Mouse (Mus musculus): ENCODE measurements around the gene Cdk5. TPM values are rescaled to one million over a fixed set of nuclear protein-coding genes. Genes with fewer than 3 reads are reported as not detected.

Gene Cdk5
- polyA plus RNA-seq, 1 experiment from 2014 or later: 29.3 TPM

DNA sequence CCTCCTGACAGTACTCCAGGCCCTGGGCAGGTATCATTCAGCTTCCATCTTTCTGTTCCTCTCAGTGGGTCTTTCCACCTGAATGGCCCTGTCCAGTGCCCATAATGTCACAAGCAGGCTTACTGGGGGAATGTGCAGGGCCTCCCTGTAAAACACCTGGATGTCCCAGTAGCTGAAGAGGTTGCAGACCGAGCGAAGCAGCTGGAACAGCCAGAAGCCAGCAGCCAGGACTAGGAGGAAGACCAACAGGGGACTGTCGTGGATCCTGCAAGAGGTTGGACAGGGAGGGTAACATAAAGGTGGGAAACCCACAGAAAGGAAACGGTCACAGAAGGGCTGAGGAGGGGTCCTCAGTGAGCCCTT, 33.7 kb downstream of the Cdk5 start:
- 81% methylated on average over 4 of the region's 4 CpGs for WGBS
- no peak for ATAC-seq (ENCODE audit: low FRiP score, low TSS enrichment)
- Histone ChIP-seq H3K4me2 (replicated peaks; ENCODE audit: low read depth) (no peak overlapping the region), H3K36me3 (ENCODE audit: control insufficient read depth, insufficient read depth, low read length) (no peaks in the 10 kb centered on the region), H3K27me3 (ENCODE audit: control insufficient read depth, insufficient read depth, low read length) (no peaks in the 10 kb centered on the region; the same call in 1 of the 2 replicates), H3K27ac (replicated peaks) (no peak overlapping the region), H3K9me3 (ENCODE audit: control insufficient read depth, low read length) (no peaks in the 10 kb centered on the region), H3K4me3 (ENCODE audit: low read depth, low read length) (no peak overlapping the region), H3K9ac (ENCODE audit: low read length) (no peak overlapping the region), H3K4me1 (replicated peaks; ENCODE audit: control insufficient read depth, insufficient read depth) (0 out of 2 replicates have a peak, but pooled peaks cover 3% of the 10 kb centered on the region)
- TF ChIP-seq CTCF (IDR thresholded peaks at IDR 0.05; ENCODE audit: low read depth) (no peak), EP300 (optimal IDR thresholded peaks at IDR 0.05) (no peak)
- DNase-seq (ENCODE audit: low spot score): no peak

GRCm38 (mm10) chr5:24389011-24389657, 34.2 kb downstream of the Cdk5 start:
- DNase-seq (ENCODE audit: low spot score): no peak
- H3K9me3 ChIP-seq (ENCODE audit: control insufficient read depth, low read length): no peaks in the 10 kb centered on the region
- H3K27ac ChIP-seq (replicated peaks): no peak overlapping the region
- no peaks in the 10 kb centered on the region for H3K36me3 ChIP-seq (ENCODE audit: control insufficient read depth, insufficient read depth, low read length)
- no peaks in the 10 kb centered on the region; the same call in 1 of the 2 replicates for H3K27me3 ChIP-seq (ENCODE audit: control insufficient read depth, insufficient read depth, low read length)
- 0 out of 2 replicates have a peak, but pooled peaks cover 3% of the 10 kb centered on the region for H3K4me1 ChIP-seq (replicated peaks; ENCODE audit: control insufficient read depth, insufficient read depth)
- WGBS: 69% methylated on average over 6 of the region's 7 CpGs
- no peak overlapping the region for H3K4me3 ChIP-seq (ENCODE audit: low read depth, low read length)
- no peak overlapping the region for H3K4me2 ChIP-seq (replicated peaks; ENCODE audit: low read depth)
- no peak for TF ChIP-seq CTCF (IDR thresholded peaks at IDR 0.05; ENCODE audit: low read depth)
- no peak for TF ChIP-seq EP300 (optimal IDR thresholded peaks at IDR 0.05)
- no peak for ATAC-seq (ENCODE audit: low FRiP score, low TSS enrichment)
- no peak overlapping the region for H3K9ac ChIP-seq (ENCODE audit: low read length)

GRCm38 (mm10) chr5:24388246-24388915, 34.9 kb downstream of the Cdk5 start:
- H3K27ac ChIP-seq (replicated peaks): peak overlapping the region; percentile 30; the same call in 1 of the 2 replicates
- no peak for TF ChIP-seq CTCF (IDR thresholded peaks at IDR 0.05; ENCODE audit: low read depth)
- TF ChIP-seq EP300 (optimal IDR thresholded peaks at IDR 0.05): no peak

DNA sequence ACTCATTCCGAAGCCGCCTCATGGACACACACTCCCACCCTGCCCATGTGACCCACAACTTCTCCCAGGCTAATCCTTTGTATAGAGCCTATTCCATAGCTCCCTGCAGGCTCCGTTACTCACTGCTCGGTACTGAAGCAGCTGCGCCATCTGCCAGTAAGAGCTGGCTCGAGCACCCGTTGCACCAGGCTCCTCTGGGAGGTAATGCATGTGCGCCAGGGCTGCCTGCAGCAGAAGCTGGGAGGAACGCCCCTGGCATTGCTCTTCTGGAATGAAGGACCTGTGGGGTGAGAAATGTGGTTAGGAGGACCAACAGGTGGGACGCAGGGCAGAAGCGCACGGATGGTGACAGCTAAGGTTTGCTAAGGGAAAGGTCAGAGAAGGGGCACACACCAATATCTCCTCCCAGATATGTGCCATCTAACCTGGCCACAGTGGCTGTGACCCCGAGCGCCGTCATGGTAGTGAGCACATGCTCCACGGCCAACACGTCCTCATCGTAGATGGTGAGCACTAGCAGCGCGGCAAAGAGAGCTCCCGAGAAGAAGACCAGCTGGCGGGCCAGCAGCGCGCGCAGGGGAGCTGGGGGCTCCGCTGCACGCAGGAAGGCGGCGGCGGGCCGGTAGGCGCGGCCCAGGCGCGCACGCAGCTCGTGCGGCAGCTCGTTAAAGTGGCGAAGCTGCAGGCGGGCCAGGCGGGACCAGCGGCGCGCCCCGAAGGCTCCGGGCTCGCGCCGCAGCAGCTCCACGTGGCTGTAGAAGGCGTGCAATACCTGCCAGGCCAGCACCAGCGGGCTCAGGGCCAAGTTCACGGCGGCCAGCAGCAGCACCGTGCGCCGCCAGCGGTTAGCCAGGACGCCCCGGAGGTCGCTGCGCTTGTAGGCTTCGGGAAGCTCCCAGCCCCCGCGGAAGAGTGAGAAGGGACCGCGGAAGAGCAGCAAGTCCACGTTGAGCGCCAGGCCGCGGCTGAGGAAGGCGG, 35.8 kb downstream of the Cdk5 start:
- TF ChIP-seq CTCF (IDR thresholded peaks at IDR 0.05; ENCODE audit: low read depth): peak; percentile 56
- TF ChIP-seq EP300 (optimal IDR thresholded peaks at IDR 0.05): no peak
- no peaks in the 10 kb centered on the region for H3K36me3 ChIP-seq (ENCODE audit: control insufficient read depth, insufficient read depth, low read length)

More at GRCm38 (mm10) chr5:24388246-24388915, 34.9 kb downstream of the Cdk5 start:
- no peaks in the 10 kb centered on the region for H3K9me3 ChIP-seq (ENCODE audit: control insufficient read depth, low read length)
- no peaks in the 10 kb centered on the region for H3K36me3 ChIP-seq (ENCODE audit: control insufficient read depth, insufficient read depth, low read length)
- H3K4me1 ChIP-seq (replicated peaks; ENCODE audit: control insufficient read depth, insufficient read depth): 0 out of 2 replicates have a peak, but pooled peaks cover 5% of the 10 kb centered on the region
- peak overlapping the region; percentile 57; the same call in 1 of the 2 replicates for H3K9ac ChIP-seq (ENCODE audit: low read length)
- ATAC-seq (ENCODE audit: low FRiP score, low TSS enrichment) (no peak), DNase-seq (ENCODE audit: low spot score) (no peak)
- peak overlapping the region; percentile 91 for H3K4me2 ChIP-seq (replicated peaks; ENCODE audit: low read depth)
- WGBS: 27% methylated on average over 26 of the region's 26 CpGs
- no peaks in the 10 kb centered on the region; the same call in 1 of the 2 replicates for H3K27me3 ChIP-seq (ENCODE audit: control insufficient read depth, insufficient read depth, low read length)
- peak overlapping the region; percentile 42 for H3K4me3 ChIP-seq (ENCODE audit: low read depth, low read length)

DNA sequence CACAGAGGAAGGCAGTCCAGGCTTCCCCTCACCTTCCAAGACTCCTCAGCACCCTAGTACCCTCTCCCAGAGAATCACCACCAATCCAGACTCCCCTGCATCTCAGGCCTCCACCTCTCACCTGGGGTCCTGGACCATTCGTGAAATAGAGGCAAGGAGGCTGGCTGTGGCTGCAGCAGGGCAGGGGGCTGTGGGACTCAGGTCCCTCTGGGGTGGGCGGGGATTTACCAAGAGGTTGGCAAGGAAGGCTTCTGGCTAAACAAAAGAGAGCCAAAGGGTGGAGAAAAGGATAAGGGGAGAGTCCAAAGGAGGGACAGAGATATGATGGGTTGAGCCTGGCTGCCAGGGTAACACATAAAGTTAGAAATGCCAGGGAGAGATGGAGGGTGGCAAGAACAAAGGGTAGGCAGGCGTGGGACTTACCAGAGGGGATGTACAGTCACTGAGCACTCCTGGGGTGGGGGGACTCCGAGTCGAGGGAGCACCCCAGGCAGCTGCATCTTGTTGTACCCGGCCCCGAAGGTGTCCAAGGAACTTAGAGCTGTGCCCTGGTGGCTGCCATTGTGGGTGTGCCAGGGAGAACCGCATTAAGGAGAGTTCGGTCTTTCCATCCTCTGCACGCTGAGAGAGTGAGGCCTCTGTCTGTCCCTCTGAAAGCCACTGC, 37.3 kb downstream of the Cdk5 start:
- TF ChIP-seq EP300 (optimal IDR thresholded peaks at IDR 0.05) (no peak), CTCF (IDR thresholded peaks at IDR 0.05; ENCODE audit: low read depth) (no peak)
- ATAC-seq (ENCODE audit: low FRiP score, low TSS enrichment) (no peak), DNase-seq (ENCODE audit: low spot score) (no peak)
- 0 out of 2 replicates have a peak, but pooled peaks cover 5% of the 10 kb centered on the region for H3K4me1 ChIP-seq (replicated peaks; ENCODE audit: control insufficient read depth, insufficient read depth)
- H3K27me3 ChIP-seq (ENCODE audit: control insufficient read depth, insufficient read depth, low read length): no peaks in the 10 kb centered on the region; the same call in 1 of the 2 replicates
- H3K27ac ChIP-seq (replicated peaks): no peak overlapping the region
- no peaks in the 10 kb centered on the region for H3K9me3 ChIP-seq (ENCODE audit: control insufficient read depth, low read length)
- no peak overlapping the region for H3K9ac ChIP-seq (ENCODE audit: low read length)
- no peak overlapping the region for H3K4me3 ChIP-seq (ENCODE audit: low read depth, low read length)
- WGBS: 88% methylated on average over 10 of the region's 10 CpGs
- H3K4me2 ChIP-seq (replicated peaks; ENCODE audit: low read depth): no peak overlapping the region
- no peaks in the 10 kb centered on the region for H3K36me3 ChIP-seq (ENCODE audit: control insufficient read depth, insufficient read depth, low read length)

More for the DNA sequence above, 35.8 kb downstream of the Cdk5 start:
- Histone ChIP-seq H3K27ac (replicated peaks) (peak overlapping the region; percentile 30), H3K9ac (ENCODE audit: low read length) (peak overlapping the region; percentile 57), H3K4me1 (replicated peaks; ENCODE audit: control insufficient read depth, insufficient read depth) (0 out of 2 replicates have a peak, but pooled peaks cover 5% of the 10 kb centered on the region), H3K4me3 (ENCODE audit: low read depth, low read length) (peak overlapping the region; percentile 42), H3K27me3 (ENCODE audit: control insufficient read depth, insufficient read depth, low read length) (no peaks in the 10 kb centered on the region; the same call in 1 of the 2 replicates), H3K4me2 (replicated peaks; ENCODE audit: low read depth) (peak overlapping the region; percentile 91), H3K9me3 (ENCODE audit: control insufficient read depth, low read length) (no peaks in the 10 kb centered on the region)
- WGBS: under 1% methylated on average over 57 of the region's 73 CpGs
- DNase-seq (ENCODE audit: low spot score) (peak; percentile 81), ATAC-seq (ENCODE audit: low FRiP score, low TSS enrichment) (peak; percentile 40; the same call in 1 of the 2 replicates)

Data from stomach, postnatal 0 days (tissue).